Mouse (Mus musculus) cortical plate, adult 2 months (tissue): ENCODE data around the gene Tada1.

Experiments
- CTCF ChIP-seq: fragments of 200-500 bp; IDR thresholded peaks from 2 replicates; pipeline ENCODE4 v1.5.1; 2011; ENCODE audit warnings: mild to moderate bottlenecking, control low read depth, low read length; ENCODE audit not compliant: insufficient read depth; ENCODE audit errors: extremely low read depth
- POLR2A ChIP-seq: fragments of 200-500 bp; IDR thresholded peaks from 2 replicates; pipeline ENCODE4 v1.6.1; 2011; ENCODE audit warnings: mild to moderate bottlenecking, low read length, control low read depth; ENCODE audit not compliant: insufficient read depth; ENCODE audit errors: extremely low read depth

DNA sequence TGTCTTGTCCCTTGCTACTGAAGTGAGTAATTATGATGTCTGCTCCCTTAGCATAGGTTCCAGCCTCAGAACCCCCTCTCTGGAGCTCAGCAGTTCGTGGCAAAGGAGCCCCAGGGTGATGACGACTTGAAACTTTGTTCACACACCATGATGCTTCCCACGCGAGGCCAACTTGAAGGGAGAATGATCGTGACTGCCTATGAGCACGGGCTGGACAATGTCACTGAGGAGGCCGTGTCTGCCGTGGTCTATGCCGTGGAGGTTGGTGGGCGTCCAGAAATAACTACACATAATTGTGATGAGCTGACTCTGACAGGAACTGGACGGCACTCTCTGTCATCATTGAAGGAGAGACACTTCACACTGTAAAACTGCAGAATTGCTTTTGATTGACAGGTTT lies 9.6 kb downstream of the Tada1 start:
- no peak for TF ChIP-seq CTCF
- no peak for TF ChIP-seq POLR2A
